In the genomic region with DNA sequence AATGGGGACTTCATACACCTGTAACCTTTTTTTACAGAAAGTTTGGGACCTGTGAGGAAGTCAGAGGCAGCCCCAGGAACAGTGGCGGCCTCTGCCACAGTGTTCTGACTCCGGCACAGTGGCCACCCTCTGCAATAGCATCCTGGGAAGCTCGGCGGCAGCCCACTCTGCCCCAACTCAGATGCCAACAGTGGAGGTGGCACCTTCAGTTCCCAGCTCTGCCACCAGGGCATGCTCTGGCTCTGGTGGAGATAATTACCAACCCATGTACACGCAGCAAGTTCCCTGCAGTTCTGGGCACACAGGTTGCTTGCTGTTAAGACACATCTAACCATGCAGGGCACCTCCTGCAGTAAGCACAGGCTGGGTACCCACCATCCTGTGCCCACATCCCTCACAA, we compare ENCODE assay signal across 9 mouse cellular contexts. TPM values are rescaled to one million over a fixed set of nuclear protein-coding genes. Genes with fewer than 3 reads are reported as not detected.
DNase-seq lines count a peak whose midpoint lies in the region; TF ChIP-seq lines count a peak whose summit lies in the region.
"Had no signal": no experiment of that assay in that cellular context is flagged by ENCODE, and none has a peak within 500 bp of the region (broad histone marks: within the 10 kb centered on the region; RNA-seq: fewer than 3 reads in every experiment).

No protein-coding gene starts in this region.

- H3K4me1 ChIP-seq in E14TG2a.4 (replicated peaks; ENCODE audit: low read depth, low read length): peaks cover 10% of the 10 kb centered on the region; the same call in 1 of the 2 replicates

- no peak overlapping the region for H3K4me3 ChIP-seq in left cerebral cortex, adult 2 months
- H3K4me3 ChIP-seq in E14TG2a.4 (replicated peaks; ENCODE audit: low read length): no peak overlapping the region

- intact Hi-C loops in left cerebral cortex, adult 2 months (cut with DNase I): loop anchor here (2.0 to 5.0 kb wide), 2 partner anchors 52 to 125 kb away; no protein-coding TSS in a partner anchor

- peaks cover 82% of the 10 kb centered on the region for H3K36me3 ChIP-seq in E14TG2a.4 (ENCODE audit: insufficient read depth, low read length)

- no peak overlapping the region for H3K27ac ChIP-seq in left cerebral cortex, adult 2 months

- TF ChIP-seq CTCF in left cerebral cortex, adult 2 months (IDR thresholded peaks at IDR 0.05): peak; percentile 66
- TF ChIP-seq CTCF in E14TG2a.4 (conservative IDR thresholded peaks at IDR 0.05; ENCODE audit: low read length): peak; percentile 24; the same call in 1 of the 2 replicates

- peak; percentile 32 for DNase-seq in adrenal gland, postnatal 10 days
- DNase-seq in adrenal gland, adult 2 months: no peak
- no peak for DNase-seq in left cerebral cortex, adult 2 months (ENCODE audit: extremely low spot score in 1 of 2, low spot score in 2 of 2)
- no peak for DNase-seq in left cerebral cortex, adult 18-20 months (ENCODE audit: low spot score in 2 of 2)
- DNase-seq in induced T-regulatory cell, adult 2 months (ENCODE audit: low read depth): peak; percentile 11
- no peak for DNase-seq in gastrocnemius, postnatal 10 days
- DNase-seq in urinary bladder, postnatal 25 days (ENCODE audit: low spot score): no peak
- DNase-seq: thymus, postnatal 14 days had no signal

- H3K27me3 ChIP-seq in E14TG2a.4 (ENCODE audit: insufficient read depth, low read length): no peaks in the 10 kb centered on the region

- peaks cover 11% of the 10 kb centered on the region for H3K9me3 ChIP-seq in E14TG2a.4 (ENCODE audit: low read length)

RNA-seq across cellular contexts. Expression of a gene that starts 55.7 kb away (rescaled TPM):
- total RNA-seq in adrenal gland, postnatal 10 days (2021): 1 to 10 TPM; 1.3 to 2.5 TPM
- 1 to 10 TPM; 1.7 to 1.8 TPM for total RNA-seq in adrenal gland, adult 2 months (2021)
- polyA plus RNA-seq in adrenal gland, adult 2 months (2012; rRNA removed): 5.2 and 5.5 TPM in 2 replicates
- 10 to 100 TPM; 18.8 to 31.9 TPM for total RNA-seq in left cerebral cortex, adult 2 months (2021)
- 10 to 100 TPM; 19.1 to 21.3 TPM for total RNA-seq in left cerebral cortex, adult 18-20 months (2021)
- total RNA-seq in gastrocnemius, postnatal 10 days (2021): 1 to 10 TPM; 1.1 to 1.2 TPM

Comparison
In these comparisons a context has a peak if more than half of its experiments do, and no peak if none do; other contexts are left out.
1. DNase-seq: peak in adrenal gland, postnatal 10 days (single experiment) and induced T-regulatory cell, adult 2 months (single experiment); none in adrenal gland, adult 2 months (single experiment), left cerebral cortex, adult 2 months (0 of 2), left cerebral cortex, adult 18-20 months (0 of 2), gastrocnemius, postnatal 10 days (single experiment) and urinary bladder, postnatal 25 days (single experiment).
2. RNA of a gene that starts 55.7 kb away (total RNA-seq): 18.8 to 31.9 TPM in left cerebral cortex, adult 2 months and 19.1 to 21.3 TPM in left cerebral cortex, adult 18-20 months; 1.3 to 2.5 TPM in adrenal gland, postnatal 10 days, 1.7 to 1.8 TPM in adrenal gland, adult 2 months and 1.1 to 1.2 TPM in gastrocnemius, postnatal 10 days; every median in the first group is over 4 times any median in the second.